Mouse (Mus musculus) thymus, postnatal 36 days (tissue): ENCODE results near the gene L3mbtl3.

Experiments
- DNase-seq, 2 experiments: peaks; one replicate each; pipeline ENCODE4 v3.0.0; 2022; ENCODE audit warnings: mixed read lengths in 2 of 2

The L3mbtl3 gene

DNA sequence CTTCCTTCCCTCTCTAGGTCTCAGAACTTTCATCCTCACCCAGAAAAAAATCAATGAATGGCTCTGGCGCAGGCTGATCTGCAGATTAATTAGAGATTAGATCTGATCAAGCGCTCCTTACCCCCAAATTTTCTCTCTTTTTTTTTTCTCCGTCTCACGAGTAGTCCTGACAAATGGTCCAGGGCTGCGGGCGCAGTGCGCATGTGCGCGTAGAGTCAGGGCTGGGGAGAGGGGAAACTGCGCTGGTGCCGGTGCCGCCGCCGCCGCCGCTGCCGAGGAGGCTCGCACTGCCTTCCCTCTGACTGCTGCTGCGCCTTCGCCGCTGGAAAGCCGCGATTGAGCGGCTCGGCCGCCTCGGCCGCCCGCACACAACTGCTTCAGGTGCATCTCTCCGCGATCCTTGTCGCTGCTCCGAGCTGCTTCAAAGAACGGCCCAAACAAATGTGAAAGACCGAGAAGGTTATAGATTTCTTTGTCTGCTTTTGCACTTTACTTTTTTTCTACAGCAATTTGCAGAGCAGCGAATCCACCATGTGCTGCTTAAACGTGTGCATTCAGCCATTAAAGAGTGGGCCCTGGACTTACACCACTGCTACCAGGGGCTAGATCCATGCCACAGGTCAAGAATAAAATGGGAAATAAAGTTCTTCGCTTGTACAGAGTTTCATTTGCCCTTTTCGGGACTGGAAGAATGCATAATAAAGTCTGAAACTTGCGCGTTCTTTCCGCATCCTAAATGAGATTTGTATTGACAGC, at the start of gene L3mbtl3:
TSS of gene L3mbtl3 (minus strand) at position 182 of the 756 bp plus-strand sequence.
- DNase-seq: peak; percentile 91 to 93

DNA sequence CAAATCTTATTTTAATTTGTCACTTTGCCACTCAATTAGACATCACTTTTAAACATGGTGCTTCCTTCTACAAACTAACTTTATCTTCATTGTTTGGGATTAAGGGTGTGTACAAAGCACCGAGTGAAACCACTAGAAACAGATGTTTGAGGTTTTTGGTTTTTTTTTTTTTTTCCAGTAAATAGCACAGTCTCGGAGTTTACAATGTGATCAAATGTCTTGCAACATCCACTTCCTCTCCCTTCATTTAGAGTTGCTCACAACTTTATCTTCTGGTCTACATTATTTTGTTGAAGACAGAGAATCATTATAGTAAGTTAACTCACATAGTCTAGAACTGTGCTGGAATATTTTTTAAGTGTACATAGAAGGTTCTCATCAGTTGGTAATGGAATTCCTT, 45.4 kb upstream of the L3mbtl3 start:
- no peak for DNase-seq

DNA sequence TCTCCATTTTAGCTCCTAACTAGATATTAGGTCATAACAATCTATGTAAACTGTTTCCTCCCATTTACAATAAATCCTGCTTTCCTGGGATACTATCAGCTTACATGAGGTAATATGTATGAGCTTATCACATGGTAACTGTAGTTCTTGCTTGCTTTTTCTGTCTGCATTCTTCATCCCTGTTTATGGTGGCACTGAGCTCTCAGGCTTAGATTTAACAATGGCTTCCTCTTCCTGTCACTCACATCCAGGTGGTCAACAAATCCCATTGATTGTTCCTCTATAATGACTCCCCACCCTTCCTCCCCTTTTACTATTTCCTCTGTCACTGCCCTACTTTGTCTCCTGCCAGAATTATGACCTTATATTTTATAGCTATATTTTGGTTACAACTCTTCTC, 12.9 kb upstream of the L3mbtl3 start:
- DNase-seq: no peak

DNA sequence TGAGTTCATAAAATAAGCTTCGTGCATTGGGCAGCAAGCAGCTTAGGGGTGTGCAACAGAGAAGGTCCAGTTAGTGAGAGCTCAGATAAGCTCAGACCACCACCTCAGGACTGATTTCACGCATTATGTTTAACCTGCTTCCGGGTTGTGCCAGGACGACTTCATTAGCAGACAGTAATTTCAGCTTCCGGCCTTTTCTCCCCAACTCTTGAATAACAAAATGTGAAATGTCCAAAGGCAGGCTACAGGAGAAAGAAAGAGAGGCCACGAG, 1.5 kb upstream of the L3mbtl3 start:
- DNase-seq: no peak

DNA sequence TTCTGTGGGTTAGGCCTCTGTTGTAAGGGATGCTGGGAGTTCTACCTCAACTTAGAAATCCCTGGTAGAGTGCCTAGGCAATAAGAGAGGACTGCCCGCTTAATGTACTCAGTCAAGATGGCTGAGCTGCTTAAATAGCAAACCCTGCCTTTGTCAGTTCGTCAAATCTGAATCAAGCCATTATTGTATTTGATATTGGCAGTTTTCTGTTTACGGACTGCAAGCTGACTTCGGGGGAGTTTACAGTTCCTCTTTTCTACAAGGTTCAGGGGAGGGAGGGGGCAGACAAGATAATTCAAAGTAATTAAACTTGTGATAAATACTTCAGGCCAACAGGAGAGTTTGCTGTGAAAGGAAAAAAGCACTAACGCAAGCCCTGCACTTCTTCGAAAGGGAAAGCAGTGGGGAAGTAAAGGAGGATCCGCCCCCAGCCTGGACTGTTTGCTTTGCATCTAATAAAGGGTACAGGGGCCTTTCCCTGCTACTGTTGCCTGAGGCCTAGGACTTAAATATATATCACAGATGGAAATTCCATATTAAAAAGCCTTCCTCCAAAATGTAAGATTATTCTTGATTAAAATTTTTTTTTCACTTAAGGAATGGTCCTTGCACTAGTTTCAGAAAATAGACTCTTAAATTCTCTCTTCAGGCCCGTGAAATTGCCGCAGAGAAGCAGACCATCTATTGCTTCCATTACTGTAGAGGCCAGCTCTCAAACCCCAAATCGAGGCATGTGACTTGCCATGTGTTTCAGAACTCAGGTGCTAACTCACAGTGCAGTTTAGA, 968 bp upstream of the L3mbtl3 start:
- DNase-seq: peak in 1 of 2 experiments; percentile 11

DNA sequence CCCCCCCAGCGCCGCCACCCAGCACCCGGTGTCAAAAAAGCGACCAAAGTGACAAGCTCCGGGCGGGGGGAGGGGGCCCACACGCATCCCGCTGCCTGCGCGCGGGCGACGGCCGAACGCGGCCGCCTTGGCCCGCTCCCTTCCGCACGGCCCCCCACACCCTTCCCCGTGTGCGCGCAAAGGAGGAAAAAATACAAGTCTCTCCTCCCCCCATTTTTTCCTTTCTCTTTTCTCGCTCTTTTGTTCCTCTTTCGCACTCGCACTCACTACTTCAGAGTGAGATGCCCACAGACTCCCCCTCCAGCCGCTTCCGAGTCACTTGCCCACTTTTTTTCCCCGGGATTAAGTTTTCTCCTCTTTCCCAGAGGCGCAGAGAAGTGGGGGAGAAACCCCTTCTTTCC, 420 bp downstream of the L3mbtl3 start:
- DNase-seq: no peak

DNA sequence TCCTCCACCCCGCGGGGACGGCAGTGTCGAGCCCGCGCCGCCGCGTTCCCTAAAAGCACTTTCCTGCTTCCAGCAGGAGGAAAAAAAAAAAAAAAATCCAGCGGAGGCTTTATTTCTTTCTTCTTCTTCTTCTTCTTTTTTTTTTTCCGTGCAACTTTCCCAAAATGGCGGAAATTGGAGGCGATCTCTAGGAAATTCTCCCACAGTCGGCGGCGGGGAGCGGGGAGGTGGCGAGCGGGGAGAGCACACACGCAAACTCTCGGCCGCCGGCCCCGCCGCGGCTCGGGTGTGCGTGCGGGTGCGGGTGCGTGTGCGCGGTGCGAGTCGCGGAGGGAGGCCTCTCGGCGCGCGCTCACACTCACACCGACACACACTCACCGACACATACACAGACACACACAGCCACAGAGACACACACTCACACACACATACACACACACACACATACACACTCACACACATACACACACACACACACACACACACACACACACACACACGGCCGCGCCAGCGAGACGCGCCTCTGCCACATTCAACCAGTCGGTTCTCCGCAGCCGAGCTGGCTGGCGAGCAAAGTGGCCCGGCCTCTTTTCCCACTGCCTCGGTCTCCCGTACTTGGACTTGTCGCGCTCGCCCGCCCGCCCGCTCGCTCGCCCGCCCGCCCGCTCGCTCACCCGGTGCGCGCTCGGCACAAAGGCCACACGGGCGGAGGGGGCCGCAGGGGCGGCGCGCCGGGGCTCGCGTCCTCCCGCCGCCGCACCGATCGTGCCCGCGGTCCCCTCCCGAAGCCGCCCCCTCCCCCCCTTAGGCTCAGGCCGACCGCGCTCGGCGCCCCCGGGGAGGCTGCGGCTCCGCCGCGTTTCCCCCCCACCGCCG, 1.1 kb downstream of the L3mbtl3 start:
- DNase-seq: peak; percentile 65 to 68

DNA sequence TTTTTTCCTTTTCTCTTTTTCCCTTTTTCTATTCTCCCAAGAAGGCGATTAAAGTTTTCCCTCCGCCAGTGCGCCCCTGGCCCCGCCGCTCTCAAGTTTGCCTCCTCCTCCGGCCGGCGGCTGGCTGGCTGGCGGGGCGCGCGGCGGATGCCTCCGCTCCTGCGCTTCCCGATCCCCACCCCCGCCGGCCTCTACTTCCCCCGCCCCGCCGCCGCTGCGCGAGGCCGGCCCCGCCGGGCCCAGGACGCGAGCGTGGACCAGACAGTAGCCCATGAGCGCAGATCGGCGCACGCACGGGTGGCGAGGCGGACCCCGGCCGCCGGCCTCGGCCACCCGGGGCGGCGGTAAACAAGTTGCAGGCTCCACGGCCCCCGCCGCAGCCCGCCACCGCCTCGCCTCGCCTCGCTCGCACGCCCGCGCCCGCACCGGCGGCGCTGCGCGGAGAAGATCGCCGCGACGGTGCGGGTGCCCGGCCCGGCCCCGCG, 1.8 kb downstream of the L3mbtl3 start:
- DNase-seq: peak; percentile 72 to 74

DNA sequence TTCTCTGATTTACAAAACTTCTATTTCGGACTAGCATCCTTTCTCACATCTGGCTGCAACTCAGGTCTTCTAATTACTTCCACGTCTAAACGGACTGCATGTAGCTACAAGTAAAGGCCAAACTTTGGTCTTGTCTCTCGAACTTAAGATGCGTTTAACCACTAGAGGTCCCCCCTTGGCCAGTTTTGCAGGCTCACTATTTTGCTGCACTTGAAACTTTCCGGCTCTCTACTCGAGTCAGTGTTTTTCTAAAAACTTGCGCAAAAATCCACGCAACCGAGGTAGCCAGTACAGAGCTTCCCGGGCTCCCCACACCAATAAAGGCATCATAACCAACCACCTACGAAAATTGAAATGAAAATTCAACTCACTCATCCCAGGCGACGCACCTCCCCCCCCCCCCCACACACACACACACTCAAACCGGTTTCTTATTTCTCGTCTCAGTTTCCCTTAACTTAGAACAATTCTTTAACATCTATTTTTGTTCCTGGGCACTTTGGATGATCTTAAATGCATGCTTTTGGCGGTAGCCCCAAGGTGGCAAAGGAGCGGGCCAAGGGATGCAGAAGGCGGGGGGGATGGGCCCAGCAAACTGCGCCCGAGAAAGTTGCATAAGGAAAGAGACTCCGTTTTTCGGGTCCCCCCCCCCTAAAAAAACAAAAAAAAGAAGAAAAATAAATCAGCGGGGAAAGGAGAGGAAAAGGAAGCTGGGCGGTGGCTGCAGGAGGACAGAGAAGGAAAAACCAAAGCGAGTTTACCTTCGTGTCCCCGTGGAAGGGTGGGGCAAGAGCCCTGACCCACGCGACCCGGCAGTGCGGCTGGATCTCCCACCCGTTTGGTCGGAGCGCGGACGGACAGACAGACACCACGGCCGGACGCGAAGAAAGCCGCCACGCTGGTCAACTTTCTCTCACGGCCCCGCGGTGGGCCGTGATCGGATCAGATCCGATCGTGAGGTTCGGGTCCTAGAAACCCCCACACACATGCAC, 2.5 kb downstream of the L3mbtl3 start:
- DNase-seq: peak; percentile 79

DNA sequence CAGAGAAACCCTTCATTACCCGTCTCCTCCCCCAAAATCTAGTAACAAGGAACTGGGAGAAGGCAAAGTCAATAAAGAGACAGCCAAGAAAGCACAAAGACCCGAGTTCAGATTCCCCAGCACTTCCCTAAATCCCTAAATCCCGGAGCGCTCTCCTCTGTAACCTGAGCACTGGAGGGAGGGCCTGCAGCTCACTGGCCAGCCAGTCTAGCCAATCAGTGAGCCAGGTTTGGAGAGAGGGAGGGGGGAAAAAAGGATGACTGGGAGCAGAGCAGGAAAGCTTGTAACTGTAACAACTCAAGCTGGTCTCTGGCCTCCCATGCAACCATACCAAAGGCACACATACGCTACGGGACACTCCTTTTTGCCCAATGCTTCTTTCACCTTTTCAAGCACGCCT, 4.4 kb downstream of the L3mbtl3 start:
- no peak for DNase-seq

DNA sequence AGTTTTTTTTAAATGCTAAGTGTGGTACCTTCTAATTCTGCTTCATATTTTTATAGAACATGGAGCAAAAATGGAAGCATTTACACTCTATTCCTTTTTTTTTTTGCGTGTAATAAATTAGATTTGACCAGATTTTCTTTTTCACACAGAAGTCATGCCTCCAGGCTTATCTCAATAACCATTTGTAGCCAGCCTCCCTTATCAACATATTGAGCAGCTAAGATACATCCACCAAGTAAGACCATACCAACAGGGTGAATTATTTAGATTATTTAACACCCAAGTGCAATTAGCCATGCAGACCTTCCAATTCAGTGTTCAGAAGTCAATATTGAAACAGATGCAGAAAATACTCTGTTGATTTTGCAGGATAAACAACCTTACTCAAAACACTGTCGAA, 10.8 kb downstream of the L3mbtl3 start:
- DNase-seq: no peak

DNA sequence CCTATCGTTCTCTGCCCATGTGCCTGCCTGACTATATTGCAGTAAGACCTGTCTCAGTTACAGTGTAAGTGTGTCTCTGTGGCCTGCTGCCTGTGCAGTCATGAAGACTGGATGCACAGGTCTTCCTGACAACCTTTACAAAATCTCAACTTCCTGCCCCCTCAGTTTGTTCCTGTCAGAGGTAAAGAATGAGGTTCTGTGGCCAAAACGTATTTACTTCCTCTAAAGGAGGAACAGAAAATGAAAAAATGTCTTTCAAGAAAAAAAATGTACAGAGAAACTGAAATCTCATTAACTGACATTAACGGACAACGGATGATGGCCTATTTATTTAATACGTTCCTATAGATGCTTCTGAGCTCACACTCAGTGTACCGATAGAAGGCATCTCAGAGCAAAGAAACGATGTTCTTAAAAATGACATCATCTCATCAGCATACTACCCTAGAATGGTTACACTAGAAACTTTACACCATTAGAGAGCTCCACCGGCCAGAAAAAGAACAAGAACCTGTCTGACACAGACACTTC, 11.4 kb downstream of the L3mbtl3 start:
- no peak for DNase-seq

DNA sequence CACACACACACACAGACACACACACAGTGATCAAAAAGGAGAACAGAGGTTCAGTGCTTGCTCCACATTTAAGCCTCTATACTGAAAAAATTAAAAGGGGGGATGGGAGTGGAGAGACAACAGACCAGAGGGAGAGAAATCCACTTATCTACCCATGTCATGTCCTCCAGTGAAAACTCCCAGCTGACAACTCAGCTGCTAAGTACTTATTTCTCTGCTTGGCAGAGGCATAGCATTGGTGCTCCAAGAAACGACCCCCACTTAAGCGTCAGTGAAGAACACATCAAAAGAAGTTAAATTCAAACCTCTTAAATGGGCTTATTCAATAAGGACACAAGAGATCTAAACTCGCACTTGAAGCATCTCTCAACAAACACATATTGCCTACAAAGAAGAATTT, 12.2 kb downstream of the L3mbtl3 start:
- no peak for DNase-seq

DNA sequence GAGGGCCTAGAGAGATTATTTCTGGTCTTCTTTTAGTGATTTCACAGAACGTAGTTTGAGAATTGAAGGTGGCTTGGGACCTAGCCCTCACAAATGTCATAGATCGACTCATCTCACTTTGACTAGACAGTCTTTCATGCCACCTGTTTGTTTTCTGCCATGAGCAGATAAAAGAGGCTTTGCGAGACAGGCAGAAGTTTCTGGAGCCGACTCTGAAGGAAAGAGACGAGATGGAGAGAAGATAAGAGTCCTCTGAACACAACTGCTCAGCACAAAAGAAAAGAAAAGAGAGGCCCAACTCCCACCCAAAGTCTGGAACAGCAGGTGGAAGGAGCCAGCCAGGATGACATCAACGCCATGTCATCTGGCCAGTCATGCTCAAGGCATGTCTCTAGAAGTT, 17.0 kb downstream of the L3mbtl3 start:
- peak; percentile 43 to 52 for DNase-seq

DNA sequence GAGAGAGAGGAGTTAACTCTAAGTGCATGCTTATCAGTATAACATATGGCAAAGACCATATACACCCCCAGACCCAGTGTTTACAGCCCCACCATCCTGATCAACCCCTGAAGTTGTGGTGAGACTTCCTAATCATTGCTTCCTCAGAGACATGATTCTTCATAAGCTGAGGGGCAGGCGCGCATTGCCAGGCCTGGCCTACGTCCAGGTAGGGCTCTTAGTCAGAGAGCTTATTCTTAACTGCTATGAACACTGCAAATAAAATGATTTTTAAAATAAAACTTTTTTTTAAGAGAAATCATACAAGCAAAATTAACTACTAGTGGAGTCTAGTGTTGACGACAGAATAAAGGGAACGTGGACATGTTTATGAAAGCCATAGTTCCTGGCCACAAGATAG, 17.5 kb downstream of the L3mbtl3 start:
- no peak for DNase-seq

DNA sequence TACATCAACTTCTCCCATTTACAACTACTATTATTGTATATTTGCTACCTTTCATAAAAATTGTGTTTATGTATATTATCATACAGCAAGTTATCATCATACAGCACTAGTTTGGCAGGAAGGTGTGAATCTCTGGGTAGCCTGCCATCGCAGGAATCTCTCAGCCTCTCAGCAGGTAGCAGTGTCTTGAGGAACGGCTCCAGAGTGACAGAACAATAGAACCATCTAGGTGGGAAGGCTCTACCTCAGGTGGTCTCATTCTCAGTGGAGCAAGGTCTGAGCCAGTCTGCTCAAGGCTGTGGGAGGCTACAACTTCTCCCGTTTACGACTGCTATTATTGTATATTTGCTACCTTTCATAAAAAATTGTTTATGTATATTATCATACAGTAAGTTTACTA, 22.0 kb downstream of the L3mbtl3 start:
- no peak for DNase-seq

DNA sequence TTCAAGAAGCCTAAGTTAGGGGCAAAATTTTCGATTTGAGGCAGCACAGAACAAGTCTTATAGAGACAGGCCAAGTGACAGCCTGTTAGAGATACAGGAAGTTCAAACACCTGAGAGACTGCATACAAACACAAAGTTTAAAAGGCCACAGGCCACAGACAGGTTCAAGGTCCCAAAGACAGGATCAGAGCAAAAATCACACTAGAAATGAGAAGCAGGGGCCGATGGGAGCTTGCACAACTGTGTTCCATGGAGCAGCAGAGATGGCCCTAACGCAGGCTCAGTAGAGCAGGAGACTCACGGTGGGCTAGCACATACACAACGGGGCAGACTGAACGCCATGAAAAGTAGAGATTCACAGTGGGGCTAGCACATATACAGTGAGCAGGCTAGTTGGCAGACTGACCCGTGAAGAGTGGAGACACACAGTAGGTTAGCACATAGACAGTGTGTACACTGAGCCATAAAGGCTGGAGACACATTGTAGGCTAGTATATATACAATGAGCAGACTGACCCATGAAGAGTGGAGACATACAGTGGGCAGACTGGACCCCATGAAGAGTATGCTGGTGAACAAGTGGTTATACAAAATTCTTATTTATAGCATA, 24.5 kb downstream of the L3mbtl3 start:
- DNase-seq: no peak

DNA sequence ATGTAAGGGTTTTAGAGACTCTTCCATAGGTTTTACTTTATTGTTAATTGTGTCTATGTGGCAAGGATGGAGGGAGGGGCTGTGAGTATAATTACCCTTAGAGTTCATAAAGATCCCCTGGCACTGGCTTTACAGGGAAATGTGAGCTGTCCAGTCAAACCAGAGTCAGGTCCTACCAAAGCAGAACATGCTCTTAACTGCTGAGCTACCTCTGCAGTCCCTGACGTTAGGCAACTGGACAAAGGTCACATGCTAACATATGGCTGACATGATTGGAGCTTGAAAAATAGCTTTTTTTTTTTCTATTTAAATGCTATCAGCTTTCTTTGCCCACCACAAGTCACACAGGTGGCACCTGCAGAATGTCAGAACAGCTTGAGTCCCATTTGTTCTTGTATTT, 25.6 kb downstream of the L3mbtl3 start:
- DNase-seq: no peak

DNA sequence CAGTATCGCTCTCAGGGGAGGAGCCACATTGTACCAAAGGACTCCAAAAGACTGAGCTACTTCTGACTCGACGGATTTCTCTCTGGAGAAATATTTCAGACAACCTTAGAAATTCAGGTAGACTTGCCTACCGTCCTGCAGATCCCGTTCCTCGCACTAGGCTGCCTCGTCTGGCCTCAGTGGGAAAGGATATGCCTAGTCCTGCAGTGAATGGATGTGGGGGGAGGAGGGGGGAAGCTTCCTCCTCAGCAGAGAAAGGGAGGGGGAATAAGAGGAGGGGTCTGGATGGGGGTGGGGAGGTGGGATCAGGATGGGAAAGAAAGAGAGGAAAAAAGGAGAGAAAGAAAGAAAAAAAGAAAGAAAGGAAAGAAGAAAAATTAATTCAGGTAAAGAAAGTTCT, 28.2 kb downstream of the L3mbtl3 start:
- no peak for DNase-seq

DNA sequence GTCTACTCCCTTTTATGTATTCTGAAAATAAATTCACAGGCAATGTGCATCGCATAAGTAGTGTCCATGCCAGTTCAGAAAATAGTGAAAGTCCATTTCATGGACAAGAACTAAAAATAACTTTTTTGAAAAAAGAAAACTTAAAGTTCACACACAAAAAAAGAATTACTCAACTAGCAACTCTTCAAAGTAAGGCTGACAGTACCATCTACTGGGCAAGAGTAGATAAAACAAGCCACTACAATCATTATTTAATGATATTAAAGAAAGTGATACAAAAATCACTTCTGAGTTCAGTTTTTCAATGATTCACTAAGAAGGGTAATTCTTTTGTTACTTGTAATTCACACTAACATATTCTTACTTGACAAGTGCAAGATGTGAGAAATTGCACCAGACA, 29.9 kb downstream of the L3mbtl3 start:
- DNase-seq: no peak

DNA sequence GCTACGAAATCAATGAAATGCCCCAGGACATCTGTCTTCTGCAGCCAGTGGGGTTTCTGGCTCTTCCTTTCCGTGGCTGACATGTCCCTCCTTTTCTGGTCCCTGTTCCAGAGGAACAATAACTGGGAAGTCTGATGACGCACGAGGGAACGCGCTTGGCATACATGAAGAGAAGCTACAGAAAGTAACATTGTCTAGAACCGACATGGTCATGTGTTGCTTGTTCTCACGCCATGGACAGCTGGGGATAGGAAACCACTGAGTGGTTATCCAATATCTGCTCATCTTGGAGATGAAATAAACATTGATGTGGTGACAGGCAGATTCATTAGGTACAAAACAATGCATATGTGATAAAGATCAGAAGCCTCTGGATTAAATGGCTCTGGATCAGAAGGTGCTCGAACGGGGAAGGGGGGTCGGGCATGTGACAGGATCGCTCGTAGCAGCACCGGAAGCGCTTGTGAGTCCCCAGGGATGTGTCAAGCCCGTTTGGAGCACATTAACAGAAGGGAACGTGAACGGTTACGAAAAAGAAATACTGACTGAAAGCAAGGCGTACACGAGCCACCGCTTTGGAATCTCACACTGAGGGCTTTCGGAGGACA, 37.8 kb downstream of the L3mbtl3 start:
- no peak for DNase-seq
